Mouse (Mus musculus) liver, embryonic 12.5 days (tissue): ENCODE data around the gene Sorl1. TPM values are rescaled to one million over a fixed set of nuclear protein-coding genes. Genes with fewer than 3 reads are reported as not detected.

Experiments
- ATAC-seq: fragments of 200-750 bp; cut with Nextera tagmentation; 2 replicates; pipeline ENCODE4 v1.8.0; 2017; ENCODE audit warnings: moderate number of reproducible peaks, mild to moderate bottlenecking, moderate library complexity
- H3K27ac ChIP-seq: fragments of 300-500 bp; sonication (generic); 2 replicates; pipeline ENCODE4 v1.5.1; 2016; ENCODE audit warnings: mild to moderate bottlenecking
- H3K27me3 ChIP-seq: fragments of 300-500 bp; sonication (generic); replicated peaks from 2 replicates; pipeline ENCODE4 v1.6.1; 2016; ENCODE audit warnings: mild to moderate bottlenecking, moderate library complexity
- H3K36me3 ChIP-seq: fragments of 300-500 bp; sonication (generic); 2 replicates; pipeline ENCODE4 v1.6.1; 2016; ENCODE audit warnings: mild to moderate bottlenecking, moderate library complexity
- H3K4me1 ChIP-seq: fragments of 300-500 bp; sonication (generic); 2 replicates; pipeline ENCODE4 v1.6.1; 2016
- H3K4me2 ChIP-seq: fragments of 300-500 bp; sonication (generic); 2 replicates; pipeline ENCODE4 v1.6.1; 2016; ENCODE audit warnings: mild to moderate bottlenecking, moderate library complexity
- H3K4me3 ChIP-seq: fragments of 300-500 bp; sonication (generic); 2 replicates; pipeline ENCODE4 v1.5.1; 2016; ENCODE audit warnings: mild to moderate bottlenecking, moderate library complexity
- H3K9ac ChIP-seq: fragments of 300-500 bp; sonication (generic); 2 replicates; pipeline ENCODE4 v1.6.1; 2016; ENCODE audit warnings: mild to moderate bottlenecking, moderate library complexity
- H3K9me3 ChIP-seq: fragments of 300-500 bp; sonication (generic); replicated peaks from 2 replicates; pipeline ENCODE4 v1.6.1; 2016; ENCODE audit warnings: mild to moderate bottlenecking, moderate library complexity
- WGBS: fragments of 180-500 bp; shearing (Covaris S2); methylation state at CpG from one replicate; pipeline ENCODE4 v1.1.7; 2016; ENCODE audit not compliant: insufficient replicate concordance; 5-methylcytosine and 5-hydroxymethylcytosine counted together
- polyA plus RNA-seq: library from polyadenylated mRNA; unstranded; fragments of >200 nt; fragmentation: Nextera tagmentation; extraction: Ambion mirVana; gene quantifications from 2 replicates; pipeline ENCODE4 v1.2.1, GENCODE M21; 2016

The Sorl1 gene
- polyA plus RNA-seq, 1 experiment from 2014 or later = 0.98 TPM

DNA sequence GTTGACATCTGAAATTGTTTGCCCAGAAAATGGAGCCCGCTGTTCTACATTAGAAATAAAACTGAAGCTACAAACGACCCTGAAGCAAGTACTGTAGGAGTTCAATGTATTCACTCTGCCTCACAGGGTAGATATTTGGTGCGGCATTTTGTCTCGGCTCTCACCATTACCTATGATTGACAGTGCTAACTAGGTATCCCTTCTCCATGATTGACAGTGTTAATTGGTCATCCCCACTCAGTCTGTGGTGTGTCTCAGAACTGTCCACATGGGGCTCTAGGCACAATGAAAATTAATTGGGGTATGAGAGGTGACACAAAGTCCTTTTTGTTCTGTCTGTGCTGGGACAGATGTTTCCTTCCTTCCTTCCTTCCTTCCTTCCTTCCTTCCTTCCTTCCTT, 23.9 kb upstream of the Sorl1 start:
- H3K9me3 ChIP-seq = no peaks in the 10 kb centered on the region
- no peak overlapping the region for H3K9ac ChIP-seq
- no peak overlapping the region for H3K27ac ChIP-seq
- no peaks in the 10 kb centered on the region for H3K4me1 ChIP-seq
- no peaks in the 10 kb centered on the region for H3K27me3 ChIP-seq
- H3K4me2 ChIP-seq = no peak overlapping the region
- H3K4me3 ChIP-seq = no peak overlapping the region
- WGBS = 66% methylated on average over 4 of the region's 4 CpGs
- H3K36me3 ChIP-seq = no peaks in the 10 kb centered on the region
- no peak for ATAC-seq

DNA sequence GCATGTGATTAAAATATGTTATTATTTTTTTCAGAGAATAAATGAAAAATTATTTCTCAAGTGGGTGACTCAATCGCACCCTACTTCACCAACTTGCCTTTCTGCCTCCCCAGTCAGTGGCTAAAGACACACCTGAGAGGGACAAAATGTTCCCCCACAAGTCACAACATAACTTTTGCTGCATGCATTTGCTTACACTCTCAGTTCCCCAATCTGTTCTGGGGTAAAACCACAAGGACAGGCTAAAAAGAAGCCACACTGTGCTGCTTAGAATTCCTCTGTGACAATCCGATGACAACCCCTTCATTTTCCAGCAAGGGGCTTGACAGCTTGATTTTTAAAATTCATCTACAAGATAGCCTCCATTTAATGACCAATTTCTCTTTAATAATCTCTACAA, 22.4 kb upstream of the Sorl1 start:
- H3K27me3 ChIP-seq = no peaks in the 10 kb centered on the region
- 66% methylated on average over 2 of the region's 2 CpGs for WGBS

DNA sequence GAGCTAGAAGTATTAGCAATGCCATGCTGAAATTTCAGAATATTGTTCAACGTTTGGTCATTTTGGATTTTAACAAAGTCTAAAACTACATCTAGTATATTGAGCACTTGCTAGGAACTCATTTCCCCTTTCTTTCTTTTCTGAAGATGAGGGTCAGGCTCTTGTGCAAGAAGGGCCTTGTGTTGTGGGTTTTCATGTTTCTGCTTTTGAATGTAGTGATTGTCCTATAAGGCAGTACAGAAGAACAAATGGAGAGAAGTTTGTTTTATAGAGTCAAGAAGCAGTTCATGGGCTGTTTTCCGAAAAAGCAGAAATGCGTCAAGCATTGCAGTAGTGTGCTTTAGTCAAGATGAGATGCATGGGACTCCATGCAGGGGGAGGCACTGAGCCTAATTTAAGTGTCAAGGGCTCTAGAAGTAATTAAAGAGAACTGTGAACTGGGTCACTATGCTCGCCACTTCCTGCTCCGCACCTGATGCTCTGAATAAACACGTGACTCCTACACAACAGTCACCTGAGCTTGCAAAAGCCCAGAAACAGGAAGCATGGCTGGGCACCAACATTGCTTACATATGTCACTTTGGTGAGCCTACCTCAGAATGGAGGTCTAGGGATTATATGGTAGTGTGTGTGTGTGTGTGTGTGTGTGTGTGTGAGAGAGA, 17.6 kb upstream of the Sorl1 start:
- H3K27me3 ChIP-seq = no peaks in the 10 kb centered on the region
- no peaks in the 10 kb centered on the region for H3K4me1 ChIP-seq
- H3K9ac ChIP-seq = no peak overlapping the region
- H3K27ac ChIP-seq = no peak overlapping the region
- H3K4me2 ChIP-seq = no peak overlapping the region
- no peaks in the 10 kb centered on the region for H3K9me3 ChIP-seq
- no peak overlapping the region for H3K4me3 ChIP-seq
- H3K36me3 ChIP-seq = no peaks in the 10 kb centered on the region
- WGBS = 54% methylated on average over 6 of the region's 6 CpGs
- ATAC-seq = no peak

More for the DNA sequence above, 22.4 kb upstream of the Sorl1 start:
- H3K4me2 ChIP-seq = no peak overlapping the region
- H3K27ac ChIP-seq = no peak overlapping the region
- H3K9me3 ChIP-seq = no peaks in the 10 kb centered on the region
- no peak overlapping the region for H3K9ac ChIP-seq
- no peak for ATAC-seq
- H3K4me3 ChIP-seq = no peak overlapping the region
- H3K36me3 ChIP-seq = no peaks in the 10 kb centered on the region
- H3K4me1 ChIP-seq = no peaks in the 10 kb centered on the region

DNA sequence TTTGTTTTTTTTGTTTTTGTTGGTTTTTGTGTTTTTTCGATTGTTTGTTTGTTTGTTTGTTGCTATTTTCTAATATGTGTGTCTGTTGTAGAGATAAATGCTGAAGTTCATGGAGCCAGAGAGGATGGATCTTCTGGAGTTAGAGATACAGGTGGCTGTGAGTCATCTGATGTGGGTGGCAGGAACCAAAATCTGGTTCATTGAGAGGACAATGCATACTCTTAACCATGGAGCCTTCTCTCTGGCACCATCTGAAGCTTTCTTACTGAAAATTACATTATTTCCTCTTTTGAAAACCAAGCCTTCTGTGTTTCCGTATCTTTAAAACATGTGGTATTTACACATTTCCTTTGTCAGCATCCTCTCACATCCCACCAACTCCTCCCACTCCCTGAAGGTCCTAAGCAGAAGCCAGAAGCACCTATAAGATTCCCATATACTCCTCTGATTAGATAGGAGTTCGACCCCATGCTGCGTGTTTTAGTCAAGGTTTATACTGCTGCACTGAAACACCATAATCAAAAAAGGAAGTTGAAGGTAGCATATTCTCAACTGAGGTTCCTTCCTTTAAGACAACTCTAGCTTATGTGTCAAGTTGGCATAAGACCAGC, 14.3 kb upstream of the Sorl1 start:
- Histone ChIP-seq H3K36me3 (no peaks in the 10 kb centered on the region), H3K9me3 (no peaks in the 10 kb centered on the region), H3K4me2 (no peak overlapping the region), H3K27ac (no peak overlapping the region), H3K4me3 (no peak overlapping the region), H3K4me1 (no peaks in the 10 kb centered on the region), H3K27me3 (no peaks in the 10 kb centered on the region), H3K9ac (no peak overlapping the region)
- WGBS = 51% methylated on average over 4 of the region's 4 CpGs
- no peak for ATAC-seq

DNA sequence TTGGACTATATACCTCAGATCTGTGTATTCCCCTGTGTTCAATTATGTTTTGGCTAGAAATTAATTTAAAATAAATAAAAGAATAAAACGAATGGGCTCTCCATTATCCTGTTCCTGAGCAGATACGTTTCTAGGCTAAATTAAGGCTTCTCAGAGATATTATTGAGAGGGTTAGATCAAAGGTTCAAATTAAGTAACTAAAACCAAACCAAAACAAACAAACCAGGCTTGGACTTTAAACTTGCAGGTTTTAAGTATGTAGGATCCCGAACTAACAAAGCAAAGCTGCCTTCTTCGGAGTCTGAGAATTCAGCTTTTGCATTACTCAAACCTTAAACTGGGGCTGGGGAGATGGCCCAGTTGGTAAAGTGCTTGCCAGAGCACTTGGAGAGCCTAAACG, 13.5 kb upstream of the Sorl1 start:
- Histone ChIP-seq H3K27me3 (no peaks in the 10 kb centered on the region), H3K4me2 (no peak overlapping the region), H3K4me3 (no peak overlapping the region), H3K9me3 (no peaks in the 10 kb centered on the region), H3K36me3 (no peaks in the 10 kb centered on the region), H3K27ac (no peak overlapping the region), H3K4me1 (no peaks in the 10 kb centered on the region), H3K9ac (no peak overlapping the region)
- ATAC-seq = no peak
- 53% methylated on average over 5 of the region's 5 CpGs for whole genome bisulfite sequencing

DNA sequence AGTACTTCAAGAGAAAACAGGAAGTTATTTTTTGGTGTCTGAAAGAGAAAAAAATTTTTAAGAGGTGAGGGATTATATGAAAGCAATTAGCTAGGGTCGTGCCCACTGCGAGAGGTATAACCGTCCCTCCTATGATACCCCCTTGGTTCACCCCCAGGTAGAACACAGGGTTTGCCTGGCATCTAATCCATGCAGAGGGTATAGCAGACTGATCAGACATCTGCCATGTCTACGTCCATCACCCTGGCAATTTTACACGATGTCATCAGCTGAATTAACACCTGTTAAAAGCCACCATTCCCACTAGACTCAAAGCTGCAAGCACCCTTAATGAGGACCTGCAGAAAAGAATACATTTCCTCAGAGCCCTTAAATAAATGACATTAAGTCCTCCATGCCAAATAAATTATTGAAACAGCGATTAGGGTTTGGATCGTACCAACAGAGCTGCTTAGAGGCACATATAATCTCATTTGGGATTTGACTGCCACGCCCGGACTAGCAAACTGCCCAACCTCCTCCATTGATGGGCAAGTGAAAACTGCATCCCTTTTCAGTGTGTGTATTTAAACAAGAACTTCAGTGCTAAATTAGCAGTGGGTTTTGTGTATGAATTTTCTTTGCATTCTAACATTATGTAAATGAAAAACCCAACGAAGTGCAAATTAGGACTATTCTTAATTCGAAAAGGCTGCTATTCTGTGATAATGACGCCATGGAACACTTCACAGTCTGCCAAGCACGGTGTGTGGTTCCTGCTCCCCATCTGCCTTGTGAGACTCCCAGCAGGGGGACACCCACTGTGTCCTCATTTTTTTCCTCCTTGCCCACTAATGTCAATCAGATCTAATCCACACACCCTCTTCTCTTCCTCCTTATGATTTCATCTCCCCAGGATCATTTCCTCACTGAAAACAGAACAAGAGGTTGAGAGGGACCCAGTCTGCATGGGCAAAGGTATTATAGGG, 7.0 kb upstream of the Sorl1 start:
- Histone ChIP-seq H3K4me3 (no peak overlapping the region), H3K27me3 (peaks cover 2% of the 10 kb centered on the region), H3K27ac (no peak overlapping the region), H3K4me2 (no peak overlapping the region), H3K9me3 (no peaks in the 10 kb centered on the region), H3K9ac (no peak overlapping the region), H3K4me1 (no peaks in the 10 kb centered on the region), H3K36me3 (no peaks in the 10 kb centered on the region)
- 63% methylated on average over 13 of the region's 13 CpGs for WGBS
- ATAC-seq = no peak

DNA sequence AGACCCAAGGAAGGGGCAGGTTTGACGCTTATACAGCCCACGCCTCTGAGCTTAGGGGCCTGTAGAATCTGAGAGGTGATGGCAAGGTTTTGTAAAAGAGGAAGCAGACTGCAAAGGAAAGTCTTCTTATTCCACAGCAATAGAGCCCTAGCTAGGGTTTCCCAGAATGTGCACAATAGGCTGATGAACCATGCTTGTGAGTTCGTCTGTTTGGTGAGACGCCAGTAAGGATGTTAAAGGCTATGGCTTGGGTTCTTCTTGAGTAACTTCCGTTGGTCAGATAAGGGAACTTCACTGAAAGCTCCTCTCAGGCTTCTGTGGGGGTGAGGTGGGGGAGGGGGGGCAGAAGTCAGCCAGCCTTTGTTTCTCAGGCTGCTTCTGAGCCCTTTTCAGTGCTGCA, 3.9 kb upstream of the Sorl1 start:
- WGBS = 35% methylated on average over 5 of the region's 5 CpGs
- H3K9ac ChIP-seq = no peak overlapping the region
- H3K27ac ChIP-seq = no peak overlapping the region
- H3K36me3 ChIP-seq = no peaks in the 10 kb centered on the region
- peaks cover 33% of the 10 kb centered on the region for H3K27me3 ChIP-seq
- no peak overlapping the region for H3K4me2 ChIP-seq
- 0 out of 2 replicates have a peak, but pooled peaks cover 8% of the 10 kb centered on the region for H3K4me1 ChIP-seq
- no peak overlapping the region for H3K4me3 ChIP-seq
- no peaks in the 10 kb centered on the region for H3K9me3 ChIP-seq
- no peak for ATAC-seq

DNA sequence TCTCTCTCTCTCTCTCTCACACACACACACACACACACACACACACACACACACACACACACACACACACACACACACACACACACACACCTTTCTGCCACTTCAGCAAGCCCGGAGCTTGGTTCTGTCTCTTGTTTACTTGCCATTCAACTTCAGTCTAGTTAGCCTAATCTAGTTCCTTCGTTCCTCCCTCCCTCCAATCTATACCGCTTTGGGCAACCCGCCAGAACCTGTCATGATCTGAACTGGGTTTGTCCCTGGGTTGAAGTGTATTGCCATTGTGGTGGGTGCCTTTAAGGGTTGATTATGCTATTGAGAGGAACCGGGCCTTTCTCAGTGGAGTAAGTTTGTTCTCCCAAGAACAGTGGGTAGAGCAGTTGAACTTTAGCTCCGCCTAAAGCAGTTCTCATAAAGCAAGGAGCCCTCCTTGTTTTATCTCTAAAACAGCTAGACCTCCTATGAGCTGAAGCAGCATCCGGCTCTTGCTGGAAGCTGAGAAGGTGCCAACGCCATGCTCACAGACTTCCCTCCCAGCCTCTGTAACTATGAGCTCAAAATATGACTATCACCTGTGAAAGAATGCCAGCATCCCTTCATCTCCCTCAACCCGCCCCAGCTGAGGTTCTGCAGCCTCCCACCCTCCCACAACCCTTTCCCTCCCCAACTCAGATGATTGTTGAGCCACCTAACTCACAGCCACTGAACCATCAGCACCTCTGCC, 1.3 kb upstream of the Sorl1 start:
- Histone ChIP-seq H3K9me3 (no peaks in the 10 kb centered on the region), H3K9ac (no peak overlapping the region), H3K27me3 (peaks cover 53% of the 10 kb centered on the region), H3K27ac (no peak overlapping the region), H3K4me1 (0 out of 2 replicates have a peak, but pooled peaks cover 8% of the 10 kb centered on the region), H3K4me2 (no peak overlapping the region), H3K36me3 (no peaks in the 10 kb centered on the region), H3K4me3 (no peak overlapping the region)
- 62% methylated on average over 9 of the region's 9 CpGs for WGBS
- ATAC-seq = no peak

DNA sequence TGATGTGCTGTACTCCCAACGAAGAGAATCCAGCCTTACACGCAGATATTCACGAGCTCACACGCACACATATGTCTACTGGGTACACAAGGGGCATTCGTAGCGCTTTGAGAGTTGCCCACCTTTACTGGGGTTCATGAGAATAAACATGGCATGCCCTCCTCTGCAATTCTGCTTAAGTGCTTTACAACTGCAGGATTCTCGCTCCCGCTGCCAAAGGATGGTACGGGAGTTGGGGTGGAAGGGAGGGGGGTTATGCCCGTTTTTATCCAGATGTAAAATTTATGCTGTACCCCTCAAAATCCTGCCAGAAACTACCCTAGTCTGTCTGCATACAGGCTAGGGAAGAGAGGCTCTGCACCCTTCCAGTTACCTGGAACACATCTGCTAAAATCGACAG, 893 bp downstream of the Sorl1 start:
- Histone ChIP-seq H3K9me3 (no peaks in the 10 kb centered on the region), H3K4me2 (peak overlapping the region; percentile 75), H3K27ac (no peak overlapping the region), H3K27me3 (peaks cover 53% of the 10 kb centered on the region), H3K9ac (no peak overlapping the region), H3K4me1 (0 out of 2 replicates have a peak, but pooled peaks cover 8% of the 10 kb centered on the region), H3K4me3 (peak overlapping the region; percentile 59), H3K36me3 (no peaks in the 10 kb centered on the region)
- no peak for ATAC-seq
- 25% methylated on average over 11 of the region's 11 CpGs for WGBS

DNA sequence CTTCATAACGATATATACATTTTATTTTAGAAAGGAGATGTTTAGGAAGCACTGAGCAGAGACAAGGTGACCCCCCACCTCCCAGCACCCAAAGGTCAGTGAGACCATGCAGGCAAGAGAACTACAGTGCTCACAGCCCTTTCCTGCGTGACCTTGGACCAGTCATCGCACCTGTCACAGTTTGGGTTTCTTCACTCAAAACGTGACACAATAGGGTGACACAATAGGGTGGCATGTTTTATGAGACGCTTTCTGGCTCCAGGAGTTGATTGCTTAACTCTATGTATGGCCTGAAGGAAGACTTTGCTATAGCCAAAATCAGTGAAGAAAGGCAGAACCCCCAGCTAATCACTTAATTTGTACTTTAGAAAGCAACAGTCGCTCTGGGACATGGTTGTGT, 1.7 kb downstream of the Sorl1 start:
- Histone ChIP-seq H3K27ac (no peak overlapping the region), H3K27me3 (peaks cover 53% of the 10 kb centered on the region), H3K9me3 (no peaks in the 10 kb centered on the region), H3K4me2 (no peak overlapping the region), H3K4me3 (no peak overlapping the region), H3K9ac (no peak overlapping the region), H3K36me3 (no peaks in the 10 kb centered on the region), H3K4me1 (0 out of 2 replicates have a peak, but pooled peaks cover 8% of the 10 kb centered on the region)
- ATAC-seq = no peak
- WGBS = 70% methylated on average over 6 of the region's 6 CpGs

DNA sequence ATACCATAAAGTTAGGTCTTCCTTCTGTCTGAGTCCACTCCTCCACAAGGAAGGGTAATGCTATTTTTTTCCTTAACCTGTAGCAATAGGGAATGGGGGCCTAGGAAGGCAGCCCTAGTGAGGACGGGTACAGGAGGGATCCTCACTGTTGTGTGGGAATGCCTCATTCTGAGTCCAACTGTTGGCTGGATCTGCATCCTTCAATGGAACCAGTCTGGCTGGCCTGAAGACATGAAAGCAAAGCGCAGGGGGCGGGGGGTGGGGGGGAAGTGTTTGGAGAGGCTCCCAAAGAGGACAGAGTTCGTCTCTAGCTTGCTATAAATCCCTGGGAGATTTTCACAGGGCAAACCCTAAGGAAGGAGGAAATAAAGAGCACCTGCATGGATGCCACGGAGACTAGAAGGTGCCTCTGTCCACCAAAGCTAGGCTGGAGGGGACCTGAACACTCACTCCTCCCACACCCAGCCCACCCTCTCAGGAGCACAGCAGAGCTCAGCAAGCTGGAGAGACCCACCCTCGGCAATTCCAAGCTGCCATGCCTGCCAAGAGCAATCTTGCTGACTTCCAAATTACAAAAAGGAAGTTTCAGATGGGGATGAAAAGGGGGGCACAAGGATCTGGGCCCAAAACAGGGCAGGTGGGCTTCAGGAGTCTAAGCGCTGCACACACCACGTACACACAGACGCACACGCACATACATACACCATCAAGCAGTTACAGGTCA, 2.3 kb downstream of the Sorl1 start:
- H3K27ac ChIP-seq = no peak overlapping the region

More for the DNA sequence above, 2.3 kb downstream of the Sorl1 start:
- no peaks in the 10 kb centered on the region for H3K9me3 ChIP-seq
- no peak overlapping the region for H3K4me3 ChIP-seq
- no peak for ATAC-seq
- peaks cover 53% of the 10 kb centered on the region for H3K27me3 ChIP-seq
- no peaks in the 10 kb centered on the region for H3K36me3 ChIP-seq
- H3K4me1 ChIP-seq = 0 out of 2 replicates have a peak, but pooled peaks cover 8% of the 10 kb centered on the region
- H3K4me2 ChIP-seq = no peak overlapping the region
- no peak overlapping the region for H3K9ac ChIP-seq
- WGBS = 63% methylated on average over 10 of the region's 10 CpGs
